In genomic region chr14:55615876-55616275, GRCm38 (mm10) we compare ENCODE assay signal across 20 mouse cellular contexts. TPM values are rescaled to one million over a fixed set of nuclear protein-coding genes. Genes with fewer than 3 reads are reported as not detected.
DNase-seq lines count a peak whose midpoint lies in the region; ATAC-seq and TF ChIP-seq lines count a peak whose summit lies in the region.
"Had no signal": no experiment of that assay in that cellular context is flagged by ENCODE, and none has a peak within 500 bp of the region (broad histone marks: within the 10 kb centered on the region; RNA-seq: fewer than 3 reads in every experiment).

No protein-coding gene starts in this region.

- no peak for TF ChIP-seq POLR2A in liver, adult 2 months (IDR thresholded peaks at IDR 0.05; ENCODE audit: extremely low read depth, insufficient read depth, low read length)

- no peak overlapping the region for H3K4me2 ChIP-seq in liver, postnatal 0 days (ENCODE audit: low read depth, low read length)
- H3K4me2 ChIP-seq: embryonic facial prominence, embryonic 12.5 days; forebrain, embryonic 15.5 days; heart, embryonic 11.5 days; heart, embryonic 15.5 days; hindbrain, embryonic 13.5 days had no signal

- no peak overlapping the region for H3K9ac ChIP-seq in liver, adult 2 months (ENCODE audit: low read depth, low read length)
- H3K9ac ChIP-seq in liver, postnatal 0 days (replicated peaks) = no peak overlapping the region
- H3K9ac ChIP-seq: embryonic facial prominence, embryonic 12.5 days; forebrain, embryonic 15.5 days; heart, embryonic 15.5 days; hindbrain, embryonic 13.5 days had no signal

- H3K9me3 ChIP-seq in liver, postnatal 0 days (ENCODE audit: low read length) = no peaks in the 10 kb centered on the region
- H3K9me3 ChIP-seq: embryonic facial prominence, embryonic 12.5 days; forebrain, embryonic 15.5 days; heart, embryonic 15.5 days; hindbrain, embryonic 13.5 days had no signal

- no peak for TF ChIP-seq CTCF in liver, adult 2 months (IDR thresholded peaks at IDR 0.05; ENCODE audit: low read depth, low read length)
- no peak for TF ChIP-seq CTCF in liver, postnatal 0 days (IDR thresholded peaks at IDR 0.05; ENCODE audit: low read depth)

- H3K27me3 ChIP-seq in liver, adult 2 months (ENCODE audit: control insufficient read depth, insufficient read depth, low read length) = no peaks in the 10 kb centered on the region
- H3K27me3 ChIP-seq in liver, postnatal 0 days (ENCODE audit: insufficient read depth, low read length) = peaks cover 8% of the 10 kb centered on the region; the same call in 1 of the 2 replicates
- H3K27me3 ChIP-seq: embryonic facial prominence, embryonic 12.5 days; forebrain, embryonic 15.5 days; heart, embryonic 15.5 days; hindbrain, embryonic 13.5 days had no signal

- no peaks in the 10 kb centered on the region for H3K79me2 ChIP-seq in liver, adult 2 months (ENCODE audit: control insufficient read depth, insufficient read depth, low read length)

- DNase-seq in liver, adult 2 months (ENCODE audit: extremely low read depth, low read depth, low spot score) = peak; percentile 81
- DNase-seq in liver (no peak), 3T3-L1 (ENCODE audit: low read depth, low spot score) (peak; percentile 32), adipocyte (ENCODE audit: low spot score) (peak; percentile 75)
- DNase-seq in liver, postnatal 0 days = no peak
- DNase-seq in urinary bladder, postnatal 14 days (ENCODE audit: low spot score) = no peak
- DNase-seq in testis, postnatal 10 days (ENCODE audit: low spot score) = no peak
- DNase-seq: adrenal gland, postnatal 10 days; cerebellum, adult 11 months; cerebellum, adult 9-10 months; cerebellum, postnatal 25 days; gastrocnemius, postnatal 10 days; heart, adult 2 months; heart, postnatal 14 days had no signal

- peaks cover 3% of the 10 kb centered on the region; the same call in 1 of the 2 replicates for H3K4me1 ChIP-seq in liver, adult 2 months (ENCODE audit: control insufficient read depth, insufficient read depth, low read length)
- H3K4me1 ChIP-seq in liver, postnatal 0 days (ENCODE audit: insufficient read depth) = peaks cover 21% of the 10 kb centered on the region
- H3K4me1 ChIP-seq: embryonic facial prominence, embryonic 12.5 days had no signal

- no peak for TF ChIP-seq EP300 in liver, postnatal 0 days (IDR thresholded peaks at IDR 0.05; ENCODE audit: low read depth)

- 21% methylated on average over 2 of the region's 2 CpGs for WGBS in liver, adult 2 months
- WGBS in liver, postnatal 0 days (ENCODE audit: insufficient replicate concordance) = 56% methylated on average over 2 of the region's 2 CpGs

- H3K27ac ChIP-seq in liver, adult 2 months (replicated peaks; ENCODE audit: insufficient read depth, low read depth, low read length) = no peak overlapping the region; the same call in 1 of the 2 replicates
- H3K27ac ChIP-seq in liver, postnatal 0 days (ENCODE audit: low read depth) = peak overlapping the region; percentile 48; the same call in 1 of the 2 replicates
- H3K27ac ChIP-seq: embryonic facial prominence, embryonic 12.5 days; forebrain, embryonic 15.5 days; heart, adult 2 months; heart, embryonic 15.5 days; hindbrain, embryonic 13.5 days had no signal

- no peak overlapping the region for H3K4me3 ChIP-seq in liver, adult 2 months (ENCODE audit: insufficient read depth, low read depth, low read length)
- H3K4me3 ChIP-seq in liver, postnatal 0 days (ENCODE audit: low read depth, low read length) = no peak overlapping the region
- H3K4me3 ChIP-seq: embryonic facial prominence, embryonic 12.5 days; forebrain, embryonic 15.5 days; heart, adult 2 months; heart, embryonic 15.5 days; hindbrain, embryonic 13.5 days had no signal

- no peaks in the 10 kb centered on the region for H3K36me3 ChIP-seq in liver, adult 2 months (ENCODE audit: control insufficient read depth, insufficient read depth, low read length)
- H3K36me3 ChIP-seq in liver, postnatal 0 days (replicated peaks; ENCODE audit: insufficient read depth, low read length) = 0 out of 2 replicates have a peak, but pooled peaks cover 2% of the 10 kb centered on the region
- H3K36me3 ChIP-seq: embryonic facial prominence, embryonic 12.5 days; forebrain, embryonic 15.5 days; heart, embryonic 15.5 days had no signal

- no peak for ATAC-seq in liver, postnatal 0 days
- ATAC-seq: forebrain, embryonic 15.5 days had no signal

RNA-seq across cellular contexts. Expression of gene Rec8, which starts 2.0 kb away (rescaled TPM):
- total RNA-seq in liver, adult 2 months (2014; rRNA removed) = 0.34 and 0.46 TPM in 2 replicates
- 0.54 and 2.3 TPM in 2 replicates for polyA plus RNA-seq in liver, adult 2 months (2012; rRNA removed)
- 1.5 and 2.2 TPM in 2 replicates for polyA plus RNA-seq in liver, postnatal 0 days (2015; fragmentation: Nextera tagmentation; extraction: Ambion mirVana)

RNA-seq across cellular contexts. Expression of gene Irf9, which starts 12.5 kb away (rescaled TPM):
- 21.1 and 24.2 TPM in 2 replicates for total RNA-seq in liver, adult 2 months (2014; rRNA removed)
- polyA plus RNA-seq in liver, adult 2 months (2012; rRNA removed) = 36.8 and 45.0 TPM in 2 replicates
- polyA plus RNA-seq in liver, postnatal 0 days (2015; fragmentation: Nextera tagmentation; extraction: Ambion mirVana) = 18.6 and 19.4 TPM in 2 replicates

RNA-seq across cellular contexts. Expression of gene Ipo4, which starts 19.9 kb away (rescaled TPM):
- total RNA-seq in liver, adult 2 months (2014; rRNA removed) = 16.8 and 32.6 TPM in 2 replicates
- polyA plus RNA-seq in liver, adult 2 months (2012; rRNA removed) = 42.0 and 53.0 TPM in 2 replicates
- polyA plus RNA-seq in liver, postnatal 0 days (2015; fragmentation: Nextera tagmentation; extraction: Ambion mirVana) = 14.7 and 16.6 TPM in 2 replicates

RNA-seq across cellular contexts. Expression of gene Gm49378, which starts 21.8 kb away (rescaled TPM):
- total RNA-seq in liver, adult 2 months (2014; rRNA removed) = 1.1 and 2.1 TPM in 2 replicates
- polyA plus RNA-seq in liver, adult 2 months (2012; rRNA removed) = 7.0 and 7.9 TPM in 2 replicates
- 0.99 and 1.6 TPM in 2 replicates for polyA plus RNA-seq in liver, postnatal 0 days (2015; fragmentation: Nextera tagmentation; extraction: Ambion mirVana)
- total RNA-seq: ES-E14 had no signal

RNA-seq across cellular contexts. Expression of gene Rnf31, which starts 24.4 kb away (rescaled TPM):
- 4.9 and 8.0 TPM in 2 replicates for total RNA-seq in liver, adult 2 months (2014; rRNA removed)
- polyA plus RNA-seq in liver, adult 2 months (2012; rRNA removed) = 15.4 and 20.4 TPM in 2 replicates
- polyA plus RNA-seq in liver, postnatal 0 days (2015; fragmentation: Nextera tagmentation; extraction: Ambion mirVana) = 8.5 and 9.6 TPM in 2 replicates

Comparison
In these comparisons a context has a peak if more than half of its experiments do, and no peak if none do; other contexts are left out.
1. DNase-seq: peak in liver, adult 2 months (single experiment), 3T3-L1 (single experiment) and adipocyte (single experiment); none in liver (single experiment), liver, postnatal 0 days (single experiment), urinary bladder, postnatal 14 days (single experiment) and testis, postnatal 10 days (single experiment).